Mouse (Mus musculus) liver, embryonic 11.5 days (tissue): ENCODE measurements around the gene Msantd2. TPM values are rescaled to one million over a fixed set of nuclear protein-coding genes. Genes with fewer than 3 reads are reported as not detected.

Experiments
- ATAC-seq: fragments of 200-750 bp; cut with Nextera tagmentation; replicated peaks from 2 replicates; pipeline ENCODE4 v1.8.0; 2017; ENCODE audit warnings: moderate number of reproducible peaks, mild to moderate bottlenecking, moderate TSS enrichment, moderate library complexity; ENCODE audit not compliant: low FRiP score
- DNase-seq: peaks from one replicate; pipeline ENCODE4 v3.0.0-alpha.2; 2017; ENCODE audit warnings: low spot score
- H3K27ac ChIP-seq: fragments of 300-500 bp; sonication (generic); 2 replicates; pipeline ENCODE4 v1.5.1; 2014; ENCODE audit warnings: mild to moderate bottlenecking, low read depth, low read length, control low read depth
- H3K27me3 ChIP-seq: fragments of 300-500 bp; sonication (generic); replicated peaks from 2 replicates; pipeline ENCODE4 v1.6.1; 2014; ENCODE audit warnings: low read length, mixed read lengths; ENCODE audit not compliant: control insufficient read depth, insufficient read depth
- H3K36me3 ChIP-seq: fragments of 300-500 bp; sonication (generic); 2 replicates; pipeline ENCODE4 v1.6.1; 2014; ENCODE audit warnings: mild to moderate bottlenecking, low read length, moderate library complexity, mixed read lengths; ENCODE audit not compliant: control insufficient read depth, insufficient read depth
- H3K4me1 ChIP-seq: fragments of 300-500 bp; sonication (generic); replicated peaks from 2 replicates; pipeline ENCODE4 v1.6.1; 2014; ENCODE audit warnings: low read length, mixed read lengths; ENCODE audit not compliant: control insufficient read depth, insufficient read depth
- H3K4me2 ChIP-seq: fragments of 300-500 bp; sonication (generic); 2 replicates; pipeline ENCODE4 v1.6.1; 2014; ENCODE audit warnings: mild to moderate bottlenecking, control low read depth, moderate library complexity
- H3K4me3 ChIP-seq: fragments of 300-500 bp; sonication (generic); 2 replicates; pipeline ENCODE4 v1.5.1; 2014; ENCODE audit warnings: low read depth, low read length, control low read depth
- H3K9ac ChIP-seq: fragments of 300-500 bp; sonication (generic); 2 replicates; pipeline ENCODE4 v1.6.1; 2014; ENCODE audit warnings: low read depth, low read length, control low read depth
- H3K9me3 ChIP-seq: fragments of 300-500 bp; sonication (generic); 2 replicates; pipeline ENCODE4 v1.6.1; 2016; ENCODE audit warnings: low read length, inconsistent platforms, mixed read lengths; ENCODE audit not compliant: control insufficient read depth
- WGBS: fragments of 180-500 bp; shearing (Covaris S2); extraction: QIAGEN DNeasy Blood & Tissue Kit; methylation state at CpG from one replicate; pipeline ENCODE4 v1.1.7; 2014; 5-methylcytosine and 5-hydroxymethylcytosine counted together
- polyA plus RNA-seq: library from polyadenylated mRNA; unstranded; fragments of >200 nt; fragmentation: Nextera tagmentation; extraction: Ambion mirVana; gene quantifications from 2 replicates; pipeline ENCODE4 v1.2.1, GENCODE M21; 2014

The Msantd2 gene
- polyA plus RNA-seq, 1 experiment from 2014 or later: 17.7 TPM

- DNase-seq: no peak
- H3K4me2 ChIP-seq: peak overlapping the region; percentile 65
- no peaks in the 10 kb centered on the region for H3K36me3 ChIP-seq
- H3K4me1 ChIP-seq: peaks cover 4% of the 10 kb centered on the region
- H3K27me3 ChIP-seq: peaks cover 76% of the 10 kb centered on the region
- under 1% methylated on average over 78 of the region's 81 CpGs for WGBS
- ATAC-seq: no peak
- no peak overlapping the region for H3K27ac ChIP-seq
- H3K9me3 ChIP-seq: no peaks in the 10 kb centered on the region
- H3K9ac ChIP-seq: no peak overlapping the region
- H3K4me3 ChIP-seq: peak overlapping the region; percentile 41
These were observed 28.8 kb upstream of the Msantd2 start for GRCm38 (mm10) chr9:37460043-37460960.

GRCm38 (mm10) chr9:37460961-37461340 lies 28.2 kb upstream of the Msantd2 start:
- no peak overlapping the region for H3K27ac ChIP-seq
- no peak for DNase-seq
- H3K4me2 ChIP-seq: peak overlapping the region; percentile 65
- WGBS: 12% methylated on average over 5 of the region's 5 CpGs
- ATAC-seq: no peak
- no peaks in the 10 kb centered on the region for H3K9me3 ChIP-seq
- H3K4me1 ChIP-seq: peaks cover 4% of the 10 kb centered on the region
- H3K9ac ChIP-seq: no peak overlapping the region
- H3K4me3 ChIP-seq: peak overlapping the region; percentile 41
- peaks cover 69% of the 10 kb centered on the region for H3K27me3 ChIP-seq
- no peaks in the 10 kb centered on the region for H3K36me3 ChIP-seq

- Histone ChIP-seq H3K27me3 (peaks cover 63% of the 10 kb centered on the region), H3K9ac (no peak overlapping the region), H3K4me1 (peaks cover 4% of the 10 kb centered on the region), H3K4me3 (no peak overlapping the region), H3K36me3 (no peaks in the 10 kb centered on the region), H3K4me2 (no peak overlapping the region), H3K9me3 (no peaks in the 10 kb centered on the region), H3K27ac (no peak overlapping the region)
- ATAC-seq (no peak), DNase-seq (no peak)
- 17% methylated on average over 3 of the region's 3 CpGs for WGBS
These were observed 27.5 kb upstream of the Msantd2 start for GRCm38 (mm10) chr9:37461571-37461970.

GRCm38 (mm10) chr9:37462764-37463163 lies 26.4 kb upstream of the Msantd2 start:
- WGBS: 18% methylated on average over 7 of the region's 7 CpGs
- H3K4me1 ChIP-seq: peaks cover 4% of the 10 kb centered on the region

GRCm38 (mm10) chr9:37473611-37474125 lies 15.5 kb upstream of the Msantd2 start:
- no peak for ATAC-seq
- Histone ChIP-seq H3K36me3 (no peaks in the 10 kb centered on the region), H3K27ac (no peak overlapping the region), H3K4me2 (no peak overlapping the region), H3K27me3 (no peaks in the 10 kb centered on the region), H3K9ac (no peak overlapping the region), H3K4me1 (no peaks in the 10 kb centered on the region), H3K9me3 (no peaks in the 10 kb centered on the region), H3K4me3 (no peak overlapping the region)
- DNase-seq: no peak
- 65% methylated on average over 3 of the region's 3 CpGs for WGBS

More at GRCm38 (mm10) chr9:37462764-37463163, 26.4 kb upstream of the Msantd2 start:
- Histone ChIP-seq H3K27ac (no peak overlapping the region), H3K9me3 (no peaks in the 10 kb centered on the region), H3K4me3 (no peak overlapping the region), H3K27me3 (peaks cover 51% of the 10 kb centered on the region), H3K9ac (no peak overlapping the region), H3K4me2 (no peak overlapping the region), H3K36me3 (no peaks in the 10 kb centered on the region)
- DNase-seq: no peak
- no peak for ATAC-seq

- Histone ChIP-seq H3K4me2 (no peak overlapping the region), H3K9ac (no peak overlapping the region), H3K27ac (no peak overlapping the region), H3K36me3 (no peaks in the 10 kb centered on the region), H3K4me1 (no peaks in the 10 kb centered on the region), H3K27me3 (no peaks in the 10 kb centered on the region), H3K4me3 (no peak overlapping the region), H3K9me3 (no peaks in the 10 kb centered on the region)
- ATAC-seq (no peak), DNase-seq (no peak)
- WGBS: 75% methylated on average over 7 of the region's 7 CpGs
These were observed 14.2 kb upstream of the Msantd2 start for GRCm38 (mm10) chr9:37474923-37475322.

DNA sequence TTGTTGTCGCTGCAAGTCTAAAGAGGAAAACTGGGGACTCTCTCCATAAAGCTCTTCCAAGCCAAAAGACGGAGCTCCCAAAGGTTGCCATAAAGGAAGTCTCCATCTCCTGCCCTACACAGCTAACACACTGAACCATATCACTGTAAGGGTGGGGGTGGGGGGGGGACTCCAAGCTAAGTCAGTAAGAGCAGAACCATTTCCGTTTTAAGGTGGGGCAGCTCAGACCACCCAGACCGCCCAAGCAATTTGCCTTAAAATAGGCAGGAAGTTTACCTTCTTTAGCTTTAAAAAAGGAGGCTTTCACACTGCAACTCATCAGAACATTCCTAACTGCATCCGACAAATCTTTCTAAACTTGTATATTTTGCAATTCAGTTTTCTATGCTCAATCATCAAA lies 4.0 kb upstream of the Msantd2 start:
- H3K4me2 ChIP-seq: no peak overlapping the region
- DNase-seq: no peak
- H3K9me3 ChIP-seq: no peaks in the 10 kb centered on the region
- peaks cover 7% of the 10 kb centered on the region for H3K4me1 ChIP-seq
- no peaks in the 10 kb centered on the region for H3K36me3 ChIP-seq
- H3K4me3 ChIP-seq: no peak overlapping the region
- no peak overlapping the region for H3K27ac ChIP-seq
- no peaks in the 10 kb centered on the region for H3K27me3 ChIP-seq
- 60% methylated on average over 5 of the region's 5 CpGs for WGBS
- no peak for ATAC-seq
- no peak overlapping the region for H3K9ac ChIP-seq

DNA sequence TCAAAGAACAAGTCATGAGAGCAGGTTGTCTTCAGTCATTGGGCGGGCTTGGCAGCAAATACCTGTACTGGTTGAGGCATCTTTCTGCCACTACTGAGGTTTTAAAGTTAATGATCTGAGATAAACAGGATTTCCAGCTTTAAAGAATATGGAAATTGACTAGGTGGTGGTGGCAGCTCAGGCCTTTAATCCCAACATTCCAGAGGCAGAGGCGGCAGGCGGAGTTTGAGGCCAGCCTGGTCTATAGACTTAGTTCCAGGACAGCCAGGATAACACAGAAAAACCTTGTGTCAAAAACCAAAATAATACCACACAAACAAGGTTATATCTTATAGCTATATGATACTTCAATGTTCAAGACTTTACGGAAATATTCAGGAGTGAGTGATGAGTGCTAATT lies 1.1 kb upstream of the Msantd2 start:
- H3K9ac ChIP-seq: peak overlapping the region; percentile 91; the same call in 1 of the 2 replicates
- H3K36me3 ChIP-seq: no peaks in the 10 kb centered on the region
- H3K27ac ChIP-seq: no peak overlapping the region; the same call in 1 of the 2 replicates
- peaks cover 14% of the 10 kb centered on the region for H3K4me1 ChIP-seq
- peak overlapping the region; percentile 93 for H3K4me2 ChIP-seq
- no peak for DNase-seq
- no peak for ATAC-seq
- peak overlapping the region; percentile 100 for H3K4me3 ChIP-seq
- H3K27me3 ChIP-seq: no peaks in the 10 kb centered on the region
- 44% methylated on average over 4 of the region's 4 CpGs for WGBS
- no peaks in the 10 kb centered on the region for H3K9me3 ChIP-seq
